Mouse (Mus musculus) neural tube, embryonic 13.5 days (tissue): ENCODE measurements around the gene Cdt1. TPM values are rescaled to one million over a fixed set of nuclear protein-coding genes. Genes with fewer than 3 reads are reported as not detected.

Experiments used
- ATAC-seq: fragments of 200-750 bp; cut with Nextera tagmentation; 2 replicates; pipeline ENCODE4 v1.8.0; 2017; ENCODE audit warnings: low read depth, mild to moderate bottlenecking, moderate TSS enrichment, moderate library complexity
- H3K27ac ChIP-seq: fragments of 300-500 bp; sonication (generic); replicated peaks from 2 replicates; pipeline ENCODE4 v1.5.1; 2015; ENCODE audit warnings: moderate library complexity, mild to moderate bottlenecking, inconsistent platforms
- H3K27me3 ChIP-seq: fragments of 300-500 bp; sonication (generic); 2 replicates; pipeline ENCODE4 v1.6.1; 2015; ENCODE audit warnings: mild to moderate bottlenecking, inconsistent platforms
- H3K36me3 ChIP-seq: fragments of 300-500 bp; sonication (generic); 2 replicates; pipeline ENCODE4 v1.6.1; 2015; ENCODE audit warnings: mild to moderate bottlenecking, inconsistent platforms
- H3K4me1 ChIP-seq: fragments of 300-500 bp; sonication (generic); replicated peaks from 2 replicates; pipeline ENCODE4 v1.6.1; 2015; ENCODE audit warnings: inconsistent platforms
- H3K4me2 ChIP-seq: fragments of 300-500 bp; sonication (generic); 2 replicates; pipeline ENCODE4 v1.6.1; 2015; ENCODE audit warnings: inconsistent platforms, mild to moderate bottlenecking, moderate library complexity
- H3K4me3 ChIP-seq: fragments of 300-500 bp; sonication (generic); 2 replicates; pipeline ENCODE4 v1.5.1; 2015; ENCODE audit warnings: mild to moderate bottlenecking, inconsistent platforms
- H3K9ac ChIP-seq: fragments of 300-500 bp; sonication (generic); 2 replicates; pipeline ENCODE4 v1.6.1; 2015; ENCODE audit warnings: moderate library complexity, mild to moderate bottlenecking, inconsistent platforms
- H3K9me3 ChIP-seq: fragments of 300-500 bp; sonication (generic); 2 replicates; pipeline ENCODE4 v1.6.1; 2016; ENCODE audit warnings: inconsistent platforms
- WGBS: fragments of 180-500 bp; shearing (Covaris S2); methylation state at CpG from one replicate; pipeline ENCODE4 v1.1.7; 2015; 5-methylcytosine and 5-hydroxymethylcytosine counted together
- polyA plus RNA-seq: library from polyadenylated mRNA; unstranded; fragments of >200 nt; fragmentation: Nextera tagmentation; extraction: Ambion mirVana; gene quantifications from 2 replicates; pipeline ENCODE4 v1.2.1, GENCODE M21; 2015

Gene Cdt1
- polyA plus RNA-seq, 1 experiment from 2014 or later = 7.3 TPM

GRCm38 (mm10) chr8:122551265-122552051, 16.4 kb upstream of the Cdt1 start, which contains the start of gene Piezo1:
Gene Piezo1, minus strand, starts transcription at chr8:122551329.
- peak; percentile 53 for ATAC-seq
- Histone ChIP-seq H3K36me3 (no peaks in the 10 kb centered on the region), H3K9ac (peak within 1 kb of the TSS; percentile 71), H3K27ac (peak within 1 kb of the TSS; percentile 33; the same call in 1 of the 2 replicates), H3K27me3 (peaks cover 45% of the 10 kb centered on the region), H3K4me2 (peak within 1 kb of the TSS; percentile 80), H3K4me3 (peak within 1 kb of the TSS; percentile 53), H3K4me1 (peaks cover 18% of the 10 kb centered on the region; the same call in 1 of the 2 replicates), H3K9me3 (no peaks in the 10 kb centered on the region)
- WGBS = 16% methylated on average over 36 of the region's 56 CpGs

GRCm38 (mm10) chr8:122554786-122555185, 13.0 kb upstream of the Cdt1 start:
- 84% methylated on average over 6 of the region's 6 CpGs for WGBS
- no peak for ATAC-seq

GRCm38 (mm10) chr8:122556030-122557009, 11.5 kb upstream of the Cdt1 start:
- no peak overlapping the region for H3K4me2 ChIP-seq
- H3K27me3 ChIP-seq = peaks cover 10% of the 10 kb centered on the region
- H3K4me1 ChIP-seq = peaks cover 11% of the 10 kb centered on the region; the same call in 1 of the 2 replicates
- H3K36me3 ChIP-seq = no peaks in the 10 kb centered on the region
- no peaks in the 10 kb centered on the region for H3K9me3 ChIP-seq
- 57% methylated on average over 12 of the region's 12 CpGs for WGBS
- H3K4me3 ChIP-seq = no peak overlapping the region
- H3K27ac ChIP-seq = peak overlapping the region; percentile 20; the same call in 1 of the 2 replicates
- H3K9ac ChIP-seq = no peak overlapping the region
- ATAC-seq = no peak

More at GRCm38 (mm10) chr8:122554786-122555185, 13.0 kb upstream of the Cdt1 start:
- H3K4me3 ChIP-seq = no peak overlapping the region
- no peak overlapping the region for H3K27ac ChIP-seq
- H3K36me3 ChIP-seq = no peaks in the 10 kb centered on the region
- H3K4me1 ChIP-seq = peaks cover 22% of the 10 kb centered on the region; the same call in 1 of the 2 replicates
- H3K9ac ChIP-seq = no peak overlapping the region
- H3K4me2 ChIP-seq = no peak overlapping the region
- H3K27me3 ChIP-seq = peaks cover 25% of the 10 kb centered on the region
- H3K9me3 ChIP-seq = no peaks in the 10 kb centered on the region

GRCm38 (mm10) chr8:122557248-122558038, 10.4 kb upstream of the Cdt1 start:
- Histone ChIP-seq H3K4me2 (no peak overlapping the region), H3K36me3 (no peaks in the 10 kb centered on the region), H3K9ac (no peak overlapping the region), H3K9me3 (no peaks in the 10 kb centered on the region), H3K4me1 (peaks cover 10% of the 10 kb centered on the region; the same call in 1 of the 2 replicates), H3K27ac (peak overlapping the region; percentile 20; the same call in 1 of the 2 replicates), H3K4me3 (no peak overlapping the region), H3K27me3 (no peaks in the 10 kb centered on the region; the same call in 1 of the 2 replicates)
- ATAC-seq = no peak
- 38% methylated on average over 10 of the region's 10 CpGs for WGBS

GRCm38 (mm10) chr8:122558671-122559349, 9.0 kb upstream of the Cdt1 start:
- 28% methylated on average over 8 of the region's 12 CpGs for WGBS
- ATAC-seq = no peak
- no peak overlapping the region for H3K4me2 ChIP-seq

GRCm38 (mm10) chr8:122561199-122561598, 6.6 kb upstream of the Cdt1 start:
- ATAC-seq = no peak
- Histone ChIP-seq H3K27me3 (no peaks in the 10 kb centered on the region), H3K4me3 (no peak overlapping the region), H3K27ac (no peak overlapping the region), H3K4me1 (peaks cover 11% of the 10 kb centered on the region), H3K9me3 (no peaks in the 10 kb centered on the region), H3K9ac (no peak overlapping the region), H3K36me3 (0 out of 2 replicates have a peak, but pooled peaks cover 3% of the 10 kb centered on the region), H3K4me2 (no peak overlapping the region)
- WGBS = 77% methylated on average over 5 of the region's 5 CpGs

More at GRCm38 (mm10) chr8:122558671-122559349, 9.0 kb upstream of the Cdt1 start:
- H3K4me1 ChIP-seq = peaks cover 10% of the 10 kb centered on the region; the same call in 1 of the 2 replicates
- H3K36me3 ChIP-seq = no peaks in the 10 kb centered on the region
- no peaks in the 10 kb centered on the region for H3K27me3 ChIP-seq
- H3K9ac ChIP-seq = no peak overlapping the region
- H3K27ac ChIP-seq = no peak overlapping the region
- H3K9me3 ChIP-seq = no peaks in the 10 kb centered on the region
- H3K4me3 ChIP-seq = no peak overlapping the region

- H3K27me3 ChIP-seq = no peaks in the 10 kb centered on the region
- no peak overlapping the region for H3K9ac ChIP-seq
- 88% methylated on average over 25 of the region's 25 CpGs for WGBS
- 0 out of 2 replicates have a peak, but pooled peaks cover 3% of the 10 kb centered on the region for H3K36me3 ChIP-seq
- ATAC-seq = no peak
- no peak overlapping the region for H3K4me2 ChIP-seq
- no peaks in the 10 kb centered on the region for H3K9me3 ChIP-seq
- no peak overlapping the region for H3K27ac ChIP-seq
- H3K4me1 ChIP-seq = peaks cover 28% of the 10 kb centered on the region
- H3K4me3 ChIP-seq = no peak overlapping the region
These were observed 3.2 kb upstream of the Cdt1 start for GRCm38 (mm10) chr8:122564363-122565352.

- WGBS = 42% methylated on average over 6 of the region's 6 CpGs
- 0 out of 2 replicates have a peak, but pooled peaks have one; percentile 2 for ATAC-seq
- H3K27ac ChIP-seq = peak overlapping the region; percentile 91
- H3K9ac ChIP-seq = peak overlapping the region; percentile 70
- H3K4me2 ChIP-seq = peak overlapping the region; percentile 88
- H3K4me1 ChIP-seq = peaks cover 28% of the 10 kb centered on the region
- H3K4me3 ChIP-seq = peak overlapping the region; percentile 73
- H3K9me3 ChIP-seq = no peaks in the 10 kb centered on the region
- peaks cover 21% of the 10 kb centered on the region for H3K36me3 ChIP-seq
- no peaks in the 10 kb centered on the region for H3K27me3 ChIP-seq
These were observed 1.0 kb upstream of the Cdt1 start for GRCm38 (mm10) chr8:122566766-122567165.

- peaks cover 31% of the 10 kb centered on the region for H3K4me1 ChIP-seq
- H3K27ac ChIP-seq = peak overlapping the region; percentile 74
- H3K27me3 ChIP-seq = no peaks in the 10 kb centered on the region
- peak overlapping the region; percentile 70 for H3K9ac ChIP-seq
- WGBS = under 1% methylated on average over 34 of the region's 34 CpGs
- ATAC-seq = peak; percentile 63
- peak overlapping the region; percentile 73 for H3K4me3 ChIP-seq
- H3K36me3 ChIP-seq = peaks cover 33% of the 10 kb centered on the region
- peak overlapping the region; percentile 88 for H3K4me2 ChIP-seq
- H3K9me3 ChIP-seq = no peaks in the 10 kb centered on the region
These were observed 292 bp downstream of the Cdt1 start for GRCm38 (mm10) chr8:122568109-122568504.

- ATAC-seq = no peak
- Histone ChIP-seq H3K9me3 (no peaks in the 10 kb centered on the region), H3K4me2 (peak overlapping the region; percentile 88), H3K4me1 (peaks cover 37% of the 10 kb centered on the region), H3K4me3 (peak overlapping the region; percentile 73), H3K27me3 (no peaks in the 10 kb centered on the region), H3K9ac (no peak overlapping the region; the same call in 1 of the 2 replicates), H3K27ac (no peak overlapping the region), H3K36me3 (peaks cover 33% of the 10 kb centered on the region)
- WGBS = 7% methylated on average over 10 of the region's 10 CpGs
These were observed 1.1 kb downstream of the Cdt1 start for GRCm38 (mm10) chr8:122568881-122569309.
